Mouse (Mus musculus): ENCODE measurements around the gene Tinf2.

Gene Tinf2

DNA sequence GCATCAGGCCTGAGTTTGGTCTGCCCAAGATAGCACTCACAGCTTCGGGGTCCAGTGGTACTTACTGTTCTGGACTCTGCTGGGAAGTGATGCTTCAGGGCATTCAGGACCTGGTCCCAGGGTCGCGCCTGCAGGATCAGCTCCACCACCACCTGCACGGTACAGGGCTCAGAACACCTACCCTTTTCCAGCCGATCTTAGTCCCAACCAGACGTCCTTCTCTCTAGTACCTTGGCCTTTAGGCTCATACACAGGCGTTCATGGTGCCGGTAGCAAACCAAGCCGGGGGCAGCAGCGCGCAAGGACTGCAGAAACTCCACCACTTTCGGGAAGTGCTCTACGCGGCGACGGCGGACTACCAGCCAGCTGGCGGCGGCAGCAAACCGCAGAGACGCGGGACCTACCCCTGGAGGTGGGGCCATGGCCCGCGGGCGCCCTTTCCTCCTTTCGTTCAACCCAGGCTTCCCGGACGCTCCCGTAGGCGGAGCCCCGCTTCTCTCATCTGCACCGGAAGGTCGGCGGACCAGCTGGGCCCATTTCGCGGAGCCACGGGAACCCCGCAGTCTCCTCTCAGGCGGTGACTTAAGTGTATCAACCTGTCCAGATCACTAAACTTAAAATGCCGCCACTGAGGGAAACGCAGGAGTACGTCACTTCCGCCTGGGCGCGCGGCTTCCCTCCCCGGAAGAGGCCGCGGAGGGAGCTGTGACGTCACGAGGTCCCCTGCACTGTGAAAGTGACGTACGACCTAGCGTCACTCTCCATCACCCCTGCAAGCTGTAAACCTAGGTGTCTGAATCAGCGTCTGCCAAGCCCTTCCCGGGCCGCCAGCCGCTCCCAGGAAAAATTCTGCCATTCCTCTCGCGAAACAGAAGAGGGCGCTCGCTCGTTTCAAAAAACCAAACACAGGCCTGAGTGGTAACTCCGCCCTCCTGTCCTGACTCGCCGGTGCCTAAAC lies at the start of gene Tinf2:
Gene Tinf2 (minus strand): TSS at position 661 of the 958 bp plus-strand sequence.
- peak; percentile 94 for DNase-seq

DNA sequence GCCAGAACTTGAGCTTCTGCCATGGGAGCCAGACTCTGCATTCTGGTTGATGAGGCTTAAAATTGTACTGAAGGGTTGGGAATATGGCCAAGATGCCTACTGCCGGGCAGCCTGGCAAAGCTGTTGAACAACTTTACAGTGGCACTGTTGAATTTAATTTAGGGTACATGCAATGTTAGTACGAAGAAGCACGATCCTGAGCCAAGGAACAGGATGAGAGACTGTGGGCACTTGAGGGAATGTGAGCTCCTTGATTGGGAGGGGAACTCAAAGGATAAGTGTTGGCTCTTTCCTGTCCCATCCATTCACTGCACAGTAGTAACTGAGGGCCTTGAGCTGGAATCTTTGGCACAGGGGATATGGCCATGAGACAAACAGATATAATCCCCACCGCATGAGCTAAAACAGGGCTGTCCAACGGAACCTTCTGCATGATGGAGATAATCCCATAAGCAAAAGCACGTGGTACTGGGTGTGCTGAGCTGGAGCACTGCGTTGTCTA lies 49.0 kb upstream of the Tinf2 start:
- DNase-seq = no peak

DNA sequence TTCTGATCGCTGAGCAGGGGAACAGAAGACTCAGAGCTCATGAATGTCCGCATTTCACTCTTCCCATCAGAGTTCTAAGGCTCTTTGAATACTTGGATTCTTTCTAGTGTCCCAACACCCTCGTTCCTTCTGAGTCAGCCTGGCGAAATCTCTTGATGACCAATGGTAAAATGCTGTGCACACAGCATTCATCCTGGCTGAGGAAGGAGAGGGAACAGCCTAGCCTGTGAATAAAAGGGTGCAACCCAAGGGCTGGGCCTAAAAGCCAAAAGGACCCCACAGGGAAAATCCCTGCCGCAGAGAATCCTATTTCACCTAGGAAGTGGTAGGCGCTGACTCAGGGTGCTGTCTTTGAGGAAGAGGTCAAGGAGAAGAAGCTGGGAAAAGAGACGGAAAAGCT lies 48.5 kb upstream of the Tinf2 start:
- no peak for DNase-seq

DNA sequence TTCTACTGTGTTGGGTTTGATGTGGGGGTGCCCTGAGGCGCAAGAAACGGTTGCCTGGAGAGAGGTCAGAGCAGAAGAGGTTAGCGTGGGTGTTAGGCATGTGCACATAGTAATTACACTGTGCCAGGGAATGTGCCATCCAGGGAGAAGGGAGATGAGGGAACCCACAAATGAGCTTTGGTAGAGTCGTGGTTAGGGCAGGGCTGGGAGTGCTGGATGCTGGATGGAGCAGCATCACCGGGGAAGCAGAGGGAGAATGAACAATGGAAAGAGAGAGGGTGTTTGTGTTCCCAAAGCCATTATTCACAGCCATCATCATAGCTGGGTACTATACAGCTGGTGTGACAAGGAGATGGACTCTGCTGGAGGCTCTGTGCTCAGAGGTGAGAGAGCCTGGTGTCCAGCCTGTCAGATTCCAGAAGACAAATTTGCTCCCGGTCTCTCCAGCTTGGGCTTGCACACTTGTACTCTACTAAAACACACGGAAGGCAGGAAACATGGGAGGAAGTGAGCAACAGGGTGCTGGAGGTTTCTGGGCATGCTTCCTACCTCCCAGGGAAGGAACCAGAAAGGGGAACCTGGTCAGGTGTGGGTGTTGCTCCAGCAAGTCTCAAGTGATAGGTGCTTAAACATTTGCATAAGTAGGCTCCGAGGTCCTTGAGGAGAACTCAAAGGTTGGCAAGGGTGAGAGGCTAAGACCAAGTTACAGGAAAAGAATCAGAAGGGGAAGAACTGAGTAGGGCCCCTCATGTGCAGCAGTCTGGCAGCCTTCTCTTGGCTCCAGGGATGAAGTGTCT lies 46.5 kb upstream of the Tinf2 start:
- DNase-seq = no peak

DNA sequence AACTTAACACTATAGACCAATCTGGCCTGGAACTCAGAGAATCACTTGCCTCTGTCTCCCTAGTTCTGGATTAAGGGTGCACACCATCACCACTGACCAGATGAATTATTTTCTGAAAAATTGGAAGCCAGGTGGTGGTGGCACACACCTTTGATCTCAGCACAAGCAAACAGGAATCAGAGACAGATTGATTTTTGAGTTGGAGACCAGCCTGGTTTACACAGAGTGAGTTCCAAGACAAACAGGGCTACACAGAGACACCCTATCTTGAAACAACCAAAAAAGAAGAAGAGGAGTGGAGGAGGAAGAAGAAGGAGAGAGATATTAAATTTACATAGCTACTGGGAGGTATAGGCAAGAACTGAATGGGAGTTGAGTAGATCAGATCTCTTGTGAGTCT lies 44.6 kb upstream of the Tinf2 start:
- DNase-seq = no peak

DNA sequence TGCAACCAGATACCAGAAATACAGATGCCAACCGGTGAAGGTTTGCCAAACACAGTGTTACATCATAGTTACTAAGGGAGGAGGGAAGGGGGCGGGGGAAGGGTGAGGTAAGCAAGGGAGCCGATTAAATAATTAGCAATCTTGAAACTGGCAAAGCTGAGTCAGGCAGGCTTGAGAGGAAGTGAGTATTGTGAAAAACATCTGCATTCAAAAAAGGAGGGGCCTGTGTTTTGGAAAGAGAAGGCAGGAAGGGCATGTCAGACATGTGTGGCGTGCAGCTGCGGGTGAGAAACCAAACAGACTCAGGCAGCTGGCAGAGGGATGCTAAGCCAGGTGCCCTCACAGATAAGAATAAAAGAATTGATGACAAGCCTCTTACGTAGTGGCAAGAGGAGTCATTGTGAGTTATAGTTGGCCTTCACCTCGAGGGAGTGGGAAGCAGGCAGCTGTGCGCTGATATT lies 42.8 kb upstream of the Tinf2 start:
- DNase-seq = no peak

DNA sequence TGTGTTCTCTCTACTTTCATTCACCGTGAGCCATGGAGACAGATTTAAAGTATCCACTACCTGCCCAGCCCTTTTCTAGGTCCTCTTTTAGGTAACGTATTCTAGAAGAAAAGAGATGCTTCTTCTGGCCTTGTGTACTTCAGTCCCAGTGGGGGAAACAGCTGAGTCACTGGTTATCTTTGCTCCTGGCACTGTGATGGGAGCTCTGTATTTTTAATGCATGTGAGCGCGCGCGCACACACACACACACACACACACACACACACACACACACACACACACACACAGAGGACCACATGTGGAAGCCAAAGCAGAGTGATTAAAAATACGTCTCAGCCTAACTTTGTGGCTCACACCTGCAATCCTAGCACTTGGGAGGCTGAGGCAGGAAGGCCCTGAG lies 41.8 kb upstream of the Tinf2 start:
- no peak for DNase-seq

DNA sequence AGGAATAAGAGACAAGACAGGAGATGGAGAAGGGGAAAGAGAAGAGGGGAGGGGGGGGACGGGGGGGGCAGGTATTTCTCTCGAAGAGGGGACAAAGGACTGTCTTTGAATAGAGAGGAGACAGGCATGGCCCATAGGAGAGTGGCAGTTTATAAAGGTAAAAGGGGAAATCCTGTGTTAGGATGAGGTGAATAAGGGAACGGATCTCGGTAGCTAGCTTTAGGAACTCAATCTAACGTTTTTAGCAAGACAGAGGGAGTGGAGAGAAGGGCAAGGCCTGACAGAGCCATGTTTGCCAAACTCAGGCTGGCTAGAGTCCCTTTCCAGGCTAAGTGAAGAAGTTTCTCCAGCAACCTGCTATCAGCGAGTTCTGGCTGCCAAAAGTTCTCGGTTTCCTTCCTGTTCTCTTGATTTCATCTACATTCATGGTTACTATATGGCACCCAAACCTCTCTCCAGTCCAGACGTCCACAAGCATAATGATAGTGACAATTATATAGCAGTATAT lies 40.9 kb upstream of the Tinf2 start:
- DNase-seq = no peak

DNA sequence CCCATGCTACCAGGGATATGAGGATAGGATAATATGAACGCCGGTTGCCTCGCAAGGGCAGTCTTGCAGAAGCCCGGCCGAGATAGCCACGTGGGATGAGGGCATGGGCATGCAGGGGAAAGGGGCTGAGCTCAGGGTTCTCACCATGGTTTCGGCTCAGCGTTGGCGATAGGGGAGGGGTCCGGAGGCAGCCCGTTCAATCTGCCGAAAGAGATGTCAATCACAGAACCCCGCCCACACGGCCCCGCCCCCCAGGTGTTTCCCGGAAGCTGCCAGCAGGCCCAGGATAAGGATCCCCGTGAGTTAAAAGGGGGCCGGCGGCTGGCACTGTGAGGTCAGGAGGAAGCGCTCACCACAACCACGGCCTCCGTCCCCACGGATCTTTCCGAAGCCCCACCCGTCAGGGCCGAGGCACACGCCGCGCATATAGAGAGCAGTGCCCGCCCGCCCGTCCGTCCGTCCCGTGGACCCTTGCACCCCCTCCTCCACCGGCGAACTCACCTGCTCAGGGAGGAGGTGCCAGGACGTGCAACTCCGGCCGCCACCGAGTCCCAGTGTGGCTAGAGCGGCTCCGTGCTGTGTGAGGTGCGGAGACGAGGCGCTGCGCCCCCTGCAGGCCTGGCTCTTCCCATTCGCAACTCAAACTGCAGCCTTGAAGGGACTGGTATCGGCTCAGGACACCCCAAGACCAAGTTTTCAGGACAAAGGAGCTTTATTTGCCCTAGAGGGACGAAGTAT lies 40.2 kb upstream of the Tinf2 start, which contains the start of gene Rabggta:
Gene Rabggta (minus strand): TSS at position 564 of the 738 bp plus-strand sequence.
- DNase-seq = peak; percentile 92

DNA sequence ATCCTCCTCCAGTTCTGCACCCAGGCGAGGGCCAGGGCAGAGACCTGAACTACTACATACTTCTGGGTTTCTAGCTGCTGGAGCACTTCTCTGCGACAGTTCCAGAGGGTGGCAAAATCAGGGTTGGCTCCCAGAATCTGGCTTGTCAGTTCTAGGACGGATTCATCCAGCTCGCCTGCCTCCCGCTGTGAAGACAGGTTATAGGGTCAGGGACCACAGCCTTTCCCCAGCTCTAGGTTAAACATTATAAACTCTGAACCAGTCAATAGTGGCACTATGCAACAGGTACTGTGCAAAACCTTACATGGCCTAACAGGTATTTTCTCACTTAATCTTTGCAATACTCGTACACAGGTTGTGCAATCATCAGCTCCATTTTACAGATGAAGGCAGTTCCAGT lies 39.5 kb upstream of the Tinf2 start:
- no peak for DNase-seq

DNA sequence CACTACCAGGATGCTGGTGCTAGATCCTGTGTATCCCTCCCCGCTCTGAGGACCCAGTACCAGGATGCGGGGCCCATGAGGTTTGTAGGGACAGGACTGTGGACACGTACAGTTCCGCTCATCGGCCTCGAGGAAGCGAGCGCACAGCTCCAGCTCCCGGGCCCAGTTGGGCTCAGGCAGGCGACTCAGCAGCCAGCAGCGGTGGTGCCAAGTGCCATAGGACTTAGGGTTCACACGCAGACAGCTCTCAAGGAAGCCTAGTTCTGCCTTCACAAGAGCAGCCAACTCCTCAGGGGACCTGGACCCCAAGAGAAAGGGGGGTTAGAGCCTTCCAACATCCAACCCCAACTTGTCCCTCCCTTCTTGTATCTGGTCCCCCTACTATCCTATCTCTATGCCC lies 39.0 kb upstream of the Tinf2 start:
- DNase-seq = no peak

DNA sequence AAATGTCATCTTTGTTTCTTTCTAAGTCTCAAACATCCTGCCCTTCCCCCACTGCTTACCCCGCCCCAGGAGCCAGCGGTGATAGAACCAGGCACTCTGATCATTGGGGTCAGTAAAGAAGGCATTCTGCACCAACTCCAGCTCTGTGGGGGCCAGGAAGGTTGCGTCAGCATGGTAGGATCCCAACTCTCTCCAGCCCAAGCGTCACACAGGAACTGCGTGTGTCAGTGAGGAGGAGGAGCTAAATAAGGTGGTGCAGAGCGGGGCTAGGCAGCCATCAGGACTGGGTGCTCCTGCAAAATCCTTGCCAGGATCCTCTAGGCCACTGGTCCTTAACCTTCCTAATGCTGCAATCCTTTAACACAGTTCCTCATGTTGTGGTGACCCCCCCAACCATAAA lies 38.1 kb upstream of the Tinf2 start:
- no peak for DNase-seq

DNA sequence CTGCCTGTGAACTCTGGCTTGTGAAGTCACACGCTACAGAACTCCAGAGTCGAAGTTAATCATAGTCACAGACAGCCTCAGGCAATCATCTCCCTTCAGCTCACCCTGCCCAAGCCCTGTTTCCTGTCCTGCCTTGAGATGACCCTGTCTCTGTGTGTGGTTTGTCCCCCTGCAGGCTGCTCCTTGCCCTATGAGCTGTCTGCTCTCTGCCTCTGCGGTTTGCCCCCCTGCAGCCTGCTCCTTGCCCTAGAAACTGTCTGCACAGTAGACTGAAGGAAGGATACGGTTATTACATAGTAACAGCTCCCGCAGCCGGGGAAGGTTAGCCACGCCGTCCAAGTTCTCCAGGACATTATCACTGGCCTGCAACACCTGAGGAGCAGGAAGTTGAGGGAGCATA lies 35.3 kb upstream of the Tinf2 start:
- no peak for DNase-seq

DNA sequence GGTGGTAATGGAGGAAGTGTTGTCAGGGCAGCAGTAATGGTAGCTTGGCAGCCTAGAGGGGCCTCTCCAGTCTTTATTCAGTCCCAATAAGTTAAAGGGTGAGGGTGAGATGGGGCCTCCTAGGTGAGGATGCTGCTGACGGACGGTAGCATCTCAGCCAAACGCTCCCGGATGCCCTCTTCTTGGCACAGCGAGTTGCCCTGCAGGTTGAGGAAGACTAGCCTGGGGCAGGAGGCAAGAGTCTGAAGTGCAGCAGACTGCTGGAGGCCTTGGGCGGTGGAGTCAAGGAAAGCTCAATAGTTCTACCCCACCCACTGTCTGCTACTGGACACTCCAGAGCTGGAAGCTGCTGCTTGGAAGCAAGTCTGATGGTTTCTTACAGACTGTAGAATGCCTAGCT lies 34.7 kb upstream of the Tinf2 start:
- DNase-seq = no peak

DNA sequence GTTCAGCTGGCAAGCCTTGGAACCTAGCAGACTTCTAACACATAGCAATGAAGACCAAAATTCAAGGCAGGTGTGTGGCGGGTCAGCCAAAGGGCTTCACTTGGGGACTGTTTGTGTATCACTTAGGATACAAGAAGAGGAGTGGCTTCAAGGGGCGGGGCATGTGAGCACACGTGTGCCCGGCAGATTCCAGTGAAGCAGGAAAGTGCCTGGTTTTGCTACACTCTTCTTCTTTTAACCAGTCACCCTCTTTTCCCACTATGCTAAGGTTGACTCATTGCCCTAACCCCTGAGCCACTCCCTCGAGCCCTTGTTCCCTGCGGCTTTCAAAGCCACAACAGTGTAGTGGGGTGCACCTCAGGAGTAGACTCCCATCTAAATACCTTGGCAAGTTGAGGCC lies 33.3 kb upstream of the Tinf2 start:
- no peak for DNase-seq

DNA sequence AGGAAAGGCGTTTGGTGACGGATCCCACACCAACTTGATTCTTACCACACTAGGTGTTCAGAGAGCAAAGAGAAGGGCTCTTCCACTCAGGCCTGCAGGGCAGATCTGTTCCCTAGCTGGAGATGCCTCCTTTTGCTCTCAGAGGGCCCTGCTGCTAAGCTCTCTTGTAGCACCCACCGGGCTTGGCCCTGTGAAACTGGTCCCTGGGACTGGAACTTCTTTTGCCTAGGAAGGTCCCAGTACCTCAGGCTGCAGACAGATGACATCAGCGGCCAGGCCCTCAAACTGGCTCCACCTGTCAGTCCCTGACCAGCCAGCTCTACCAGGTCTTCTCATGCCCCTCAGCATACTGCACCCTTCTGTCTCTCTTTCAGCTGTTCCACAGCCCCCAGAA lies 32.1 kb upstream of the Tinf2 start, which contains the start of gene Tgm1:
Gene Tgm1 (minus strand): TSS at position 198 of the 394 bp plus-strand sequence.
- no peak for DNase-seq

DNA sequence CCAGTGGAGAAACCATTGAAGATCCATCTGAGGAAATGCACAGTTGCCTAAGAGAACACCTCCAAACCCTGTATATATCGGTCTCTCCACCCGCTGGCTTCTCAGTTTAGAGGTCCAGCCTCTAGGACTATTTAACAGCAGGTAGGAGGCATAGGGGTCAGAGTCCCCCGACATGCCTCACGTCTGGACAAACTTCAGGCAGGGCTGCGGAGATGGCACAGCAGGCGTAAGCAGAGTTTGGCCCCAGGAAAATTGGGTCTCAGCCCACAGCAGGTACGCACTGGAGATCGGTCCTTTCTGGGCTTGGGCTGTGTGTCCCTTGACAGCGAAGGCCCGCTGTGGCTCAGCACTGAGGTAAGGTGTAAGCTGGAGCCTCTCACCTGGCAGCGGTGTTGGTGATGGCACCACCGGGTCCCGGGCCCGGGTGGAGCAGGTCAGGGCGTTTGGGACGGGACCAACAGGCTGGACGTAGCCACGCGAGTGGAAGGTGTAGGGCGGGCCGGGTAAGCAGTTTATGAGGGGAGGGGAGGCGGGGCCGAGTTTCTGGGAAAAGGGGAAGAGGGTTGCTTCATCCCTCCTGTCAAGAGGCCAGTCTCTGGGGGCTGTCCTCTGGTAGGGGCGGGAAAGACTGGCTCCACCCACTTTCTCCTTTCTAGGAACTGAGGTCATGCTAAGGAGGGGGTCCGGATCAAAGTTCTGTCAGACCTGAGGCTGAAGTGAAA lies 31.5 kb upstream of the Tinf2 start:
- no peak for DNase-seq

DNA sequence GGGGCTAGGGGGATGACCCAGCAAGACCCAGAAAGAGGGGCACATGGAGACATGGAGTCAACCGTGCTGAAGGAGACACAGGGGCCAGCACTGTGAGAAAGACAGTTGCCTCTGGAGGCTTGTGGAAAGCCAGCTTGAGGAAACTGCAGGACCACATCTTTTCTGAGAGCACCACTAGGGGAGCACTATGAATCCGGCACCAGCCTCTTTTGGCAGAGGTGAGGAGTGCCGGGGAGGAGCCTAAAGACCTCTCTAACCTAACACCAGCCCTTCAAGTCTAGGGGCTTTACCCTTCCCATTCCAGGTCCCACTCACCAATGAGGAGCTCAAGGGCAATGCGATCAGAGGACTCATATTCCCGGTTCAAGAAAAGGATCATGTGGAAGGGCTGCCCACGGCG lies 30.2 kb upstream of the Tinf2 start:
- no peak for DNase-seq

DNA sequence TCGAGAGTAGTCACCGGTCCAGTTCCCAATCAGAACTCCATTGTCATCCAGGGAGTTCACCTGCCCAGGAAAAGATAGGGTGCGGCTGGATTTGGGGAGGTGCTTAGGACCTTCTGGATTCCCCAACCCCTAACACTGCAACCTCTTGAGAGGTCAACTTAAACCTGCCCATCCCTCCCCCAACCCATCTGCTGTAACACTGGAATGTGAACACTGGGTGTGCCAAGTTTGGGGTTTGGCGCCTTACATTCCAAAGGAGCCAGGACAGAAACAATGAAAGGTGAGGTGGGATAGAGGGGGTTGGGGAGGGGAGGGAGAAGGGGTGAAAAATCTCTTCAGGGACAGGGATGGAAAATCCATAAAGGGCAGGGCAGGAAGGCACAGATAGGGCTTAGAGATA lies 27.9 kb upstream of the Tinf2 start:
- no peak for DNase-seq

DNA sequence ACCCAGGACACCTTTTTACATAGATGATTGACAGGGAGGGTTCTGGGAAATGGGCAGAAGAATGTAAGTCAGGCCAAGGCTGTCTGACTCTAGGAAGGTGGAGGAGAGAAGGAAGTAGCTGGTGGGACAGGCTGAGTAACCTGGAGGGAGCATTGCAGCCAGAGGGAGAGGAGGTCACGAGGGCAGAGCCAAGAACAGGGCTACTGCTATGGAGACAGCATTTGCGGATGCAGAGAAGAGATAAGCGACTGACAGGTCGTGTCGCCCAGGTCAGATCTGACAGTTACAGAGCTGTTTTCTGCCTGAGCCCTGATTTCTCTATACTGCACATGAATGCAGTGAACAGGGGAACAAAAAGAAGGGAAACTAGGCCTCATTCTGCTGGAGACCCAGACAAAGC lies 25.8 kb upstream of the Tinf2 start:
- DNase-seq = no peak

DNA sequence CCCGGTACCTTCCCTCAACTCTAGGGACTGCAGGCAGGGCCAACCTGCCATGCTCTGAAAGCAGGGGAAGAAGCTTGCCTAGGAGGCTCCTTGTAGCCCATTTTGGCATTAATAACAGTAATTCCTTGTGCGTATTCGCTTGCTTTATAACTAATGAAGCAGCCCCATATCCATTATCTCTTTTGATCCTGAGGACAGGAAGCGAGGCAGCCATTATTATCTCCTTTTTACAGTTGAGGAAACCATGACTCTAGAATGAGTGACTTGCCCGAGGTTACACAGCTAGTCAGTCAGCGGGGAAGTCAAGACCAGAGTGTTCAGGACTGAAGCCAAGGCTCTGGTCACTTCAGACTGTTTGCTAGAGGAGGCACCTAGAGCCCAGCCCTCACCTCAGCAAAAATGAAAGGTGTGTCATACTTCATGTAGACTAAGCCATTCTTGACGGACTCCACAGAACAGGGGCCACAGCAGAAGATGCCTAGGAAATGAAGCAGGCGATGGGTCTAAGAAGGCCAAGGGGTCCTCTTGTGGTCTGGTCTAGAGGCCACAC lies 24.5 kb upstream of the Tinf2 start:
- no peak for DNase-seq

DNA sequence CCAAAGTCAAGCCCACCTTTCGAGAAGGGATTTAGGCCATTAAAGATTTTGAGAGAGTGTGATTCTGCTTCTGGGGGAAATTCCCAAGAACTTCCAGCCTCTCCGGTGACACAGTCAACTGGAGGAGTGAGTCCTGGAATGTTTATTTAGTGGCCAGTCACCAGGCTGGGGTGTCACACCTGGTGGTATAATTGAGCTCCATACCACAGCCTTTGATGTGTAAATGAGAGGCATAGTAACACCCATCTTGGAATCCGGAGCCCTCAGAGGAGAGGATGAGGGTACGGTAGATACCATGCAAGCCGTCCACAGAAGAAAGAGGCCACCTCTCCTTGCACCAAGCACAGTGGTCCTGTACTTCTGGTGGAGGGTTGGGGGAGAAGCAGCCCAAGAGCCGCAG lies 21.1 kb upstream of the Tinf2 start:
- no peak for DNase-seq
